Mouse (Mus musculus) myocyte (in vitro differentiated cells): Measurements from ENCODE around the gene Triobp.

ENCODE experiments used
- E2F4 ChIP-seq: IDR thresholded peaks from one replicate; pipeline ENCODE4 v1.6.1; 2011; ENCODE audit warnings: mild to moderate bottlenecking, control low read depth, moderate library complexity; ENCODE audit not compliant: insufficient read depth
- MAX ChIP-seq: IDR thresholded peaks from one replicate; pipeline ENCODE4 v1.6.1; 2011; ENCODE audit warnings: low read depth, mild to moderate bottlenecking, control low read depth
- MYOD1 ChIP-seq, 3 experiments: IDR thresholded peaks; one replicate each; pipeline ENCODE4 v1.6.1; 2011; ENCODE audit warnings: control low read depth in 2 of 3, low read depth in 2 of 3, mild to moderate bottlenecking in 2 of 3, moderate library complexity in 1 of 3; ENCODE audit not compliant: insufficient read length in 2 of 3, control insufficient read depth in 1 of 3
- MYOG ChIP-seq, 3 experiments: IDR thresholded peaks; one replicate each; pipeline ENCODE4 v1.6.1; 2011; ENCODE audit warnings: control low read depth in 2 of 3, low read depth in 2 of 3, mild to moderate bottlenecking in 2 of 3; ENCODE audit not compliant: insufficient read length in 2 of 3, control insufficient read depth in 1 of 3, insufficient read depth in 1 of 3
- POLR2A ChIP-seq: IDR thresholded peaks from one replicate; pipeline ENCODE4 v1.6.1; 2011; ENCODE audit warnings: low read depth, mild to moderate bottlenecking, control low read depth, moderate library complexity; ENCODE audit not compliant: insufficient read length
- POLR2AphosphoS2 ChIP-seq: IDR thresholded peaks from one replicate; pipeline ENCODE4 v1.6.1; 2011; ENCODE audit warnings: low read depth, control low read depth; ENCODE audit not compliant: insufficient read length
- SRF ChIP-seq: IDR thresholded peaks from one replicate; pipeline ENCODE4 v1.6.1; 2011; ENCODE audit warnings: low read depth; ENCODE audit not compliant: control insufficient read depth, insufficient read length
- USF1 ChIP-seq: IDR thresholded peaks from one replicate; pipeline ENCODE4 v1.6.1; 2011; ENCODE audit warnings: low read depth, mild to moderate bottlenecking, control low read depth, moderate library complexity

DNA sequence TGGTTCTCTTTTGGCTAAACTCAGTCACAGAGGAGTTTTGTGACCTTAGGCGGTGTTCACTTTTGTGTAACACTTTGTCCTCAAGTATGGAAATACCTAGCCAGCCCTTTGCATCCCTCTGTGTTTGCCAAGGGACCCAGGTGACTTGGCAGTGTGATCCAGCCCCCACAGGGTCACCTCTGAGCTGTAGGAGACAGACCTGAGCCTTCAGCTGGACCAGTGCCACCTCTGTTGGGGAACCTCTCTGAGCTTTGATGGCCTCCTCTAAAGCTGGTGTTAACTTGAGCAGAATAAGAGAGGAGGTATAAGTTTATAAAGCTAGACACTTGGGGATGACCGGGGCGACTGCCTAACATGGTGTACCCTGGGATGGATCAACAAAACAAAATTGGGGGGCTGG lies 1.4 kb downstream of the Triobp start:
- TF ChIP-seq MAX (no peak), SRF (no peak), E2F4 (no peak), POLR2A (no peak), POLR2AphosphoS2 (no peak), USF1 (no peak), MYOD1 (IDR thresholded peaks at IDR 0.05; ENCODE audit: control insufficient read depth in 1 of 3, insufficient read length in 2 of 3, low read depth in 2 of 3) (no peak), MYOG (IDR thresholded peaks at IDR 0.05; ENCODE audit: control insufficient read depth in 1 of 3, insufficient read depth in 1 of 3, insufficient read length in 2 of 3, low read depth in 2 of 3) (no peak)
